Mouse (Mus musculus) heart, embryonic 11.5 days (tissue): ENCODE measurements around the gene Apol11a. TPM values are rescaled to one million over a fixed set of nuclear protein-coding genes. Genes with fewer than 3 reads are reported as not detected.
"Not testable (repeated sequence)": the region's sequence is repeated elsewhere in the genome, so short reads cannot be mapped to it uniquely, and the experiment has no call there.

Experiments used
- ATAC-seq: fragments of 200-750 bp; cut with Nextera tagmentation; replicated peaks from 2 replicates; pipeline ENCODE4 v1.8.0; 2017; ENCODE audit warnings: moderate library complexity; ENCODE audit not compliant: insufficient number of reproducible peaks, low FRiP score, low TSS enrichment
- H3K27ac ChIP-seq: fragments of 300-500 bp; sonication (generic); 2 replicates; pipeline ENCODE4 v1.5.1; 2014; ENCODE audit warnings: mild to moderate bottlenecking, low read depth, low read length
- H3K27me3 ChIP-seq: fragments of 300-500 bp; sonication (generic); 2 replicates; pipeline ENCODE4 v1.6.1; 2014; ENCODE audit warnings: mild to moderate bottlenecking, low read length, mixed read lengths; ENCODE audit not compliant: control insufficient read depth, insufficient read depth
- H3K36me3 ChIP-seq: fragments of 300-500 bp; sonication (generic); 2 replicates; pipeline ENCODE4 v1.6.1; 2014; ENCODE audit warnings: mild to moderate bottlenecking, low read length, moderate library complexity, mixed read lengths; ENCODE audit not compliant: control insufficient read depth, insufficient read depth
- H3K4me1 ChIP-seq: fragments of 300-500 bp; sonication (generic); 2 replicates; pipeline ENCODE4 v1.6.1; 2014; ENCODE audit warnings: low read length; ENCODE audit not compliant: control insufficient read depth, insufficient read depth
- H3K4me2 ChIP-seq: fragments of 300-500 bp; sonication (generic); 2 replicates; pipeline ENCODE4 v1.6.1; 2014; ENCODE audit warnings: mild to moderate bottlenecking, moderate library complexity
- H3K4me3 ChIP-seq: fragments of 300-500 bp; sonication (generic); 2 replicates; pipeline ENCODE4 v1.5.1; 2014; ENCODE audit warnings: low read depth, low read length
- H3K9ac ChIP-seq: fragments of 300-500 bp; sonication (generic); 2 replicates; pipeline ENCODE4 v1.6.1; 2014; ENCODE audit warnings: mild to moderate bottlenecking, low read depth, low read length, moderate library complexity
- H3K9me3 ChIP-seq: fragments of 300-500 bp; sonication (generic); replicated peaks from 2 replicates; pipeline ENCODE4 v1.6.1; 2016; ENCODE audit warnings: low read length; ENCODE audit not compliant: control insufficient read depth
- WGBS: fragments of 180-500 bp; shearing (Covaris S2); extraction: QIAGEN DNeasy Blood & Tissue Kit; methylation state at CpG from one replicate; pipeline ENCODE4 v1.1.7; 2014; ENCODE audit not compliant: insufficient replicate concordance; 5-methylcytosine and 5-hydroxymethylcytosine counted together
- polyA plus RNA-seq: library from polyadenylated mRNA; unstranded; fragments of >200 nt; fragmentation: Nextera tagmentation; extraction: Ambion mirVana; gene quantifications from 2 replicates; pipeline ENCODE4 v1.2.1, GENCODE M21; 2014

Apol11a gene
- polyA plus RNA-seq = not detected in 2 replicates

- not testable (repeated sequence) for H3K4me2 ChIP-seq, H3K4me1 ChIP-seq, H3K27me3 ChIP-seq, H3K27ac ChIP-seq, H3K9ac ChIP-seq, ATAC-seq, H3K36me3 ChIP-seq, H3K4me3 ChIP-seq, H3K9me3 ChIP-seq
Observed at GRCm38 (mm10) chr15:77507966-77508365, at the start of gene Apol11a. Gene Apol11a, plus strand, starts transcription at chr15:77508271.

- H3K4me3 ChIP-seq, H3K9ac ChIP-seq, H3K4me2 ChIP-seq, H3K27me3 ChIP-seq, ATAC-seq, H3K9me3 ChIP-seq, H3K36me3 ChIP-seq, H3K27ac ChIP-seq, H3K4me1 ChIP-seq: not testable (repeated sequence)
- WGBS = 74% methylated on average over 7 of the region's 7 CpGs
Observed at GRCm38 (mm10) chr15:77474699-77475390, 33.2 kb upstream of the Apol11a start.

DNA sequence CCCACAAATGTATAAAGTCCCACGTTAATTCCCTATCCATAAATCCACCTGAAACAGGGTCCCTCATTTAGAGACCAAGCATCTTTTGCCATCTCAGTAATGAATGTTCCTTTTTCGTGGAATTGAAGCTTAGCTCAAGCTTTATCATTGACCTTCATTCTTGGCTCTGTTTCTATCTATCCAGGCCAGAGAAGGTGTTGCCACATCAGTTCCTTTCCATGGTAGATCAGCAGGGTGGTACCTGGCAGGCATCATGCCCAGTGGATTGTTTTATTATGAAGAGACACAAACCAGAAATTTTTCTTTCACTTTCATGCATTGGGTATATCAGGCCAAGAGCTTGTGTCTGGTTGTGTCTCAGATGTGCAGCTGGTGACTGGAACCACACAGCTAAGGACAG is 31.4 kb upstream of the Apol11a start, which contains the start of gene Apol10a:
Gene Apol10a (plus strand): TSS at position 355 of the 400 bp plus-strand sequence.
- ATAC-seq, H3K27ac ChIP-seq, H3K4me2 ChIP-seq, H3K9me3 ChIP-seq, H3K27me3 ChIP-seq, H3K4me3 ChIP-seq, H3K36me3 ChIP-seq, H3K9ac ChIP-seq, H3K4me1 ChIP-seq: not testable (repeated sequence)
- WGBS = 60% methylated on average over 2 of the region's 2 CpGs

- no peaks in the 10 kb centered on the region for H3K9me3 ChIP-seq
- H3K4me3 ChIP-seq = no peak overlapping the region
- no peak overlapping the region for H3K4me2 ChIP-seq
- H3K9ac ChIP-seq = no peak overlapping the region
- no peaks in the 10 kb centered on the region for H3K4me1 ChIP-seq
- WGBS = 67% methylated on average over 4 of the region's 4 CpGs
- no peak overlapping the region for H3K27ac ChIP-seq
- ATAC-seq = no peak
- H3K36me3 ChIP-seq = no peaks in the 10 kb centered on the region
- no peaks in the 10 kb centered on the region for H3K27me3 ChIP-seq
Observed at GRCm38 (mm10) chr15:77482140-77482794, 25.8 kb upstream of the Apol11a start.

DNA sequence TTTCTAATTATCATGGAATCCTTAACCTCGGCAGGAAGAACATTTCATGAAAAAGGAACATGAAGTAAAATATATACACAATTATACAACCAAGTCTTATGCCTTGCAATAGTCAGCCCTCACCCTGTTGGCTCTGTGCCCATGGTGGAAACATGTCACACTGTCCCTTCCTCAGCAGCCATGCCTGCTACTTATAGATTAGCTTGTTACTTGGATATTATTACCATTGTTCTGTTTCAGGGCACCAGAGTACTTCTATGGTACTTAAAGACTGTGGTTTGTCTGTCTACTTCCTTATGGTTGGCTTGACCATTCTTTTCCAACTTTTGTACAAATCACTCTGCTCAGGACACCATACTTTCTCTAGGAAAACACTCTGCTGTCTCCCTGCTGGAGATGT is 14.9 kb upstream of the Apol11a start:
- ATAC-seq = not testable (repeated sequence)

GRCm38 (mm10) chr15:77494694-77495093 is 13.4 kb upstream of the Apol11a start:
- not testable (repeated sequence) for ATAC-seq, H3K4me3 ChIP-seq, H3K27ac ChIP-seq, H3K4me2 ChIP-seq, H3K36me3 ChIP-seq, H3K9ac ChIP-seq, H3K27me3 ChIP-seq, H3K9me3 ChIP-seq, H3K4me1 ChIP-seq
- WGBS = 56% methylated on average over 1 of the region's 1 CpGs

More for the DNA sequence above, 14.9 kb upstream of the Apol11a start:
- not testable (repeated sequence) for H3K4me2 ChIP-seq, H3K4me1 ChIP-seq, H3K27me3 ChIP-seq, H3K4me3 ChIP-seq, H3K27ac ChIP-seq, H3K9ac ChIP-seq, H3K36me3 ChIP-seq, H3K9me3 ChIP-seq
- no CpG with 5 or more reads among the region's 1 CpGs for WGBS

DNA sequence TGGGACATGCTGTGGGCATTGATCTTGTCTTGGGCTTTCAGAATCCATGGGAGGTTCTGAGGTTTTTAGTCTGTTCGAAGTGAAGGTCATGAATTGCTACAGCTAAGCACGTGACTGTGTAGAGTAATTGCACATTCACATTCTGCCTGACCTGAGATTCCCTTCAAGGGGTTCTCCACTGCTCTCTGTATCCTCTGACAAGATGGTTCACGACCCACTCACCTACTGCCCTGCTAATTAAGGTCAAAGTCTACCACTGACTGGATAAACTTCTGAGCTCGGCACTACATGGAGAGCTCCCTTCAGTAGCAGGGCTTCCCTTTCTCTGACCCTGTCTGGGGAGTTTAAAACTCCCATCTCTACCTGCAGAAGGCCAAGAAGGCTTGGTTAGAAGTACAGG is 12.5 kb downstream of the Apol11a start:
- not testable (repeated sequence) for H3K4me1 ChIP-seq, H3K4me3 ChIP-seq, H3K4me2 ChIP-seq, H3K27me3 ChIP-seq, ATAC-seq, H3K9ac ChIP-seq, H3K27ac ChIP-seq, H3K9me3 ChIP-seq, H3K36me3 ChIP-seq
- 63% methylated on average over 4 of the region's 4 CpGs for WGBS

DNA sequence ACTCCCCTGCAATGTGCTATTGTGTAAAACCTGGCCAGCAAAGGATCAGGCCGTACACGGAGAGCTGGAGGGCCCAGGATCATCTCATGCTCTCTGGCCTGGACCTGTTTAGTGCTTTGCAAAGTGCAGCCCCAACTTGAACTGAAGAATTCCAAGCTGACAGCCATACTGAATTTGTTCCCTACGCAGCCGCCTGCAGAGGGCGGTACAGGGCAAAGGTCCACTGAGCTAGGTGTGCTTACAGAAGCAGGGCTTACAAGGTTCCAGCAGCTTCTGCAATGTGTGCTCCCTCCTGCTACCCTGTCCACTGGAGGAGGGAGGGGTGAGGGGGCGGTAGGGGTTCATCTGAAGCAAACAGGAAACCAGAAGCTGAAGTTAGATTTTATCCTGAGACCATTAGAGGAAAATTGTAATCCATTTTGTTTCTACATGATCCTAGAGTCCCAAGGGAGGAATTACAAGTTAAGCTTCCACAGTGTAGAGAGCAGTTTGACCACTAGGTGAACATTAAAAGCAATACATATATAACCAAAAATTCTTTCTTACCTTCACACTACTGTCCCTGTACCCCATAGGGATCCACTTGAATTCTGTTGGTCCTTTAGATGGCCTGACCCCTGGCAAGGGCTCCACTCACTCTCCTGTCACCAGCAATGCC is 15.2 kb downstream of the Apol11a start:
- H3K36me3 ChIP-seq, H3K27ac ChIP-seq, H3K9me3 ChIP-seq, H3K4me2 ChIP-seq, H3K4me3 ChIP-seq, H3K9ac ChIP-seq, H3K4me1 ChIP-seq, H3K27me3 ChIP-seq, ATAC-seq: not testable (repeated sequence)
- WGBS = 14% methylated on average over 6 of the region's 6 CpGs
